Mouse (Mus musculus) cerebellum, adult 2 months (tissue): ENCODE results near the gene Bglap. TPM values are rescaled to one million over a fixed set of nuclear protein-coding genes. Genes with fewer than 3 reads are reported as not detected.
"Not testable (repeated sequence)": the region's sequence is repeated elsewhere in the genome, so short reads cannot be mapped to it uniquely, and the experiment has no call there.

Experiments used
- DNase-seq, 2 experiments: peaks; one replicate each; pipeline ENCODE4 v3.0.0; 2021
- H3K27ac ChIP-seq: fragments of 200-500 bp; 2 replicates; pipeline ENCODE4 v1.5.1; 2012; ENCODE audit warnings: low read length, control low read depth, inconsistent platforms; ENCODE audit not compliant: insufficient read depth
- H3K27me3 ChIP-seq: fragments of 200-500 bp; 2 replicates; pipeline ENCODE4 v1.6.1; 2012; ENCODE audit warnings: inconsistent platforms, mild to moderate bottlenecking, low read length, moderate library complexity; ENCODE audit not compliant: control insufficient read depth, insufficient read depth
- H3K4me1 ChIP-seq: fragments of 200-500 bp; 2 replicates; pipeline ENCODE4 v1.6.1; 2011; ENCODE audit warnings: low read length; ENCODE audit not compliant: control insufficient read depth, insufficient read depth
- H3K4me3 ChIP-seq: fragments of 200-500 bp; replicated peaks from 2 replicates; pipeline ENCODE3; 2011; ENCODE audit warnings: mild to moderate bottlenecking, low read depth, low read length, control low read depth; ENCODE audit not compliant: insufficient read depth
- CTCF ChIP-seq: fragments of 200-500 bp; IDR thresholded peaks from 2 replicates; pipeline ENCODE4 v1.5.1; 2011; ENCODE audit warnings: low read depth, mild to moderate bottlenecking, control low read depth, low read length, moderate library complexity, borderline replicate concordance; ENCODE audit not compliant: insufficient read depth
- POLR2A ChIP-seq: fragments of 200-500 bp; IDR thresholded peaks from 2 replicates; pipeline ENCODE4 v1.6.1; 2011; ENCODE audit warnings: low read length, control low read depth, borderline replicate concordance; ENCODE audit not compliant: insufficient read depth
- WGBS: fragments of 180-500 bp; shearing (Covaris S2); methylation state at CpG from one replicate; pipeline ENCODE4 v1.1.7; 2018; 5-methylcytosine and 5-hydroxymethylcytosine counted together
- polyA plus RNA-seq: library from polyadenylated mRNA; depleted of rRNA; stranded (reverse); fragments of >200 nt; gene quantifications from 2 replicates; pipeline ENCODE4 v1.2.3, GENCODE M21; 2012

The Bglap gene
- polyA plus RNA-seq, 1 experiment: 0.57 TPM

- Histone ChIP-seq H3K4me1 (peaks cover 9% of the 10 kb centered on the region), H3K27ac (no peak overlapping the region), H3K27me3 (no peaks in the 10 kb centered on the region), H3K4me3 (no peak overlapping the region)
- WGBS: 47% methylated on average over 7 of the region's 7 CpGs
- DNase-seq: no peak
- TF ChIP-seq POLR2A (no peak), CTCF (no peak)
These were observed 23.3 kb upstream of the Bglap start for GRCm38 (mm10) chr3:88407529-88407928.

GRCm38 (mm10) chr3:88407090-88407489 is 22.8 kb upstream of the Bglap start:
- H3K4me3 ChIP-seq: no peak overlapping the region
- WGBS: 0% methylated on average over 2 of the region's 2 CpGs
- H3K27ac ChIP-seq: no peak overlapping the region
- H3K27me3 ChIP-seq: no peaks in the 10 kb centered on the region
- peak; percentile 68 to 70 for DNase-seq
- TF ChIP-seq CTCF (peak; percentile 95), POLR2A (no peak)
- peaks cover 9% of the 10 kb centered on the region for H3K4me1 ChIP-seq

- no peak overlapping the region for H3K4me3 ChIP-seq
- TF ChIP-seq CTCF: no peak
- H3K27me3 ChIP-seq: no peaks in the 10 kb centered on the region
- H3K27ac ChIP-seq: no peak overlapping the region
- 93% methylated on average over 10 of the region's 10 CpGs for WGBS
- peaks cover 4% of the 10 kb centered on the region; the same call in 1 of the 2 replicates for H3K4me1 ChIP-seq
- no peak for DNase-seq
These were observed 19.4 kb upstream of the Bglap start for GRCm38 (mm10) chr3:88403522-88404230.

DNA sequence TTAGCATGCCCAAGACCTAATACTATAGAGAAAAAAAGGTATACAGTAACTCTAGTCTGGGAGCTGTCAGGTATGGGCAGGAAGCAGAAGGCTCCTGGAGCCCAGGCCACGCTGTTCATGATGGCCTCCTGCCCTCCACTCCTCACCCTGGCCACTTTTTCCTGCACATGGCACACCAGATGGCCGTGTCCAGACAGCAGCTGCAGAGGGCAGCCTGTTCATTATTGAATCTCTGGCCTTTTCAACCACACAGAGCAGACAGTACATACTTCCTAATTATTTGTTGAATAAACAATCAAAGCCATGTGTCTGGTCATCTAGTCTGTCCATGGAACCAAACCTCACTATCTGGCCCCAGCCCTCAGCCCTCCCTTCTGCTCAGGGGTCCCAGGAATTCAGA is 14.4 kb upstream of the Bglap start:
- 19% methylated on average over 2 of the region's 2 CpGs for WGBS
- DNase-seq: peak; percentile 82 to 89
- H3K4me1 ChIP-seq: peaks cover 21% of the 10 kb centered on the region
- TF ChIP-seq POLR2A (no peak), CTCF (no peak)
- H3K27me3 ChIP-seq: no peaks in the 10 kb centered on the region
- H3K27ac ChIP-seq: no peak overlapping the region
- H3K4me3 ChIP-seq: no peak overlapping the region

DNA sequence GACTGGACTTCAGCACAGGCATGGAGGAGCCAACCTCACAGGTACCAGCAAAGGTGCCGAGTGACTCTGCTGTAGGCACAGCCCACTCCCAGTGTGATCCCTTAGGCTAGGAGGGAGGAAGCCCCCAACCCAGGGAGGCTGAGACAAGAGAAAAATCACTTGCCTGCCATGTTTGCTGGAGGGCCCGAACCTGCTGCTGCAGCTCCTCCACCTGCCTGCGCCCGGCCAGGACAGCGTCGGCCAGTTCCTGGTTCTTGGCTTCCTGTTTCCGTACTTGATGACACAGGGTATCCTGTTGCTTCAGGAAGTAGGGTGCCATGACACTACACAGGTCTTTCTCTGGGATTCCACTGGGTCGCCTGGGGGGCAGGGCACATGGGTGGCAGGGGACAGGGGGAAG is 11.5 kb upstream of the Bglap start:
- Histone ChIP-seq H3K4me3 (no peak overlapping the region), H3K27ac (no peak overlapping the region), H3K27me3 (no peaks in the 10 kb centered on the region), H3K4me1 (peaks cover 22% of the 10 kb centered on the region)
- no peak for DNase-seq
- no peak for TF ChIP-seq POLR2A
- TF ChIP-seq CTCF: no peak
- 90% methylated on average over 8 of the region's 8 CpGs for WGBS

DNA sequence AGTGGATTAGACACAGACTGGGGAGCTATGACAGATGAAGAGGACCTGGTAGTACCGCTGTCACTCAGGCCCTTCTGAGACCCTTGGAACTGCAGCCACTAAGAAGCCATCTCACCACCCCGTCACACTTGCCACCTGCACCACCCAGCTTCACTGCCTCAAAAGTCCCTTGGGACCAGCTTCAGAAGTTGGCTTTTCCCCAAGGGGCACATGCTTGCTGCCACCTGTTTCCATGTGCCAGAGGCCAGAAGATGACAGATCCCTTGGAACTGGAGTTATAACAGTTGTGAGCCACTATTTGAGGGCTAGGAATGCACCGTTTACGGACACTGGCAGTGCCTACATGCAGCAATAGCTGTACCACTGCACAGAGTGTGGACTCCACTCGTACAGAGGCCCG is 11.0 kb upstream of the Bglap start:
- Histone ChIP-seq H3K27ac (no peak overlapping the region), H3K4me3 (no peak overlapping the region), H3K27me3 (no peaks in the 10 kb centered on the region), H3K4me1 (peaks cover 22% of the 10 kb centered on the region)
- DNase-seq: no peak
- 72% methylated on average over 6 of the region's 6 CpGs for WGBS
- TF ChIP-seq POLR2A: no peak
- TF ChIP-seq CTCF: no peak

DNA sequence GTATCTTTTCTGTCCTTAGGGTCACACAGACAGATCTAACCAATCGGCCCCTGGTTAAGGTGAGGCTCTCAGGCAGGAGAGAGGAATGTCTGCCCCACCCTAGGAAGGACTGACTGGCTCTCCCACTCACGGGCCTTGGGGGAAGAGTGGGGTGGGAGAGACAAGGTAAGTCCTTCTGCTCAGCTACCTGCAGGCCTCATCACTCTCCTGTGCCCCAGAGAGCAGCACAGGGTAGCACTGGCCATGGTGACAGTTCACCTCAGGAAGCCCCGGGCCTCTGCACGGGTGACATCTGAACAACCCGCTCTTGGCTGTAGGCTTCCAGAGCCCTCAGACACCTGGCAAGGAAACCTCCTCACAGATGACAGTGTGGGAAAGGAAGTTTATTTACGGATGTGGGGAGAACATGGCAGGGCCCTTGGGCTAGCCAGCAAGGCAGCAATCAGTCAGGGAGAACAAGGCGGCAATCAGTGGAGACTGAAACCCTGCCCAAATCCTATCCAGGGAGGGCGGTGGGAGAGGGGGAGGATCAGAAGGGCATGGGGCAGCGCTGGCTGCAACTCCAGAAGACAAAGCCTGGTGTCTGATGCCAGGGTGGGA is 9.6 kb upstream of the Bglap start:
- TF ChIP-seq POLR2A (no peak), CTCF (no peak)
- H3K27ac ChIP-seq: no peak overlapping the region
- H3K4me3 ChIP-seq: no peak overlapping the region
- peaks cover 20% of the 10 kb centered on the region for H3K4me1 ChIP-seq
- H3K27me3 ChIP-seq: no peaks in the 10 kb centered on the region
- WGBS: 23% methylated on average over 9 of the region's 9 CpGs
- peak in 1 of 2 experiments; percentile 45 for DNase-seq

- H3K27ac ChIP-seq, DNase-seq, H3K4me1 ChIP-seq, H3K4me3 ChIP-seq, H3K27me3 ChIP-seq: not testable (repeated sequence)
- 46% methylated on average over 1 of the region's 7 CpGs for WGBS
These were observed 1.9 kb downstream of the Bglap start for GRCm38 (mm10) chr3:88382383-88382782.

DNA sequence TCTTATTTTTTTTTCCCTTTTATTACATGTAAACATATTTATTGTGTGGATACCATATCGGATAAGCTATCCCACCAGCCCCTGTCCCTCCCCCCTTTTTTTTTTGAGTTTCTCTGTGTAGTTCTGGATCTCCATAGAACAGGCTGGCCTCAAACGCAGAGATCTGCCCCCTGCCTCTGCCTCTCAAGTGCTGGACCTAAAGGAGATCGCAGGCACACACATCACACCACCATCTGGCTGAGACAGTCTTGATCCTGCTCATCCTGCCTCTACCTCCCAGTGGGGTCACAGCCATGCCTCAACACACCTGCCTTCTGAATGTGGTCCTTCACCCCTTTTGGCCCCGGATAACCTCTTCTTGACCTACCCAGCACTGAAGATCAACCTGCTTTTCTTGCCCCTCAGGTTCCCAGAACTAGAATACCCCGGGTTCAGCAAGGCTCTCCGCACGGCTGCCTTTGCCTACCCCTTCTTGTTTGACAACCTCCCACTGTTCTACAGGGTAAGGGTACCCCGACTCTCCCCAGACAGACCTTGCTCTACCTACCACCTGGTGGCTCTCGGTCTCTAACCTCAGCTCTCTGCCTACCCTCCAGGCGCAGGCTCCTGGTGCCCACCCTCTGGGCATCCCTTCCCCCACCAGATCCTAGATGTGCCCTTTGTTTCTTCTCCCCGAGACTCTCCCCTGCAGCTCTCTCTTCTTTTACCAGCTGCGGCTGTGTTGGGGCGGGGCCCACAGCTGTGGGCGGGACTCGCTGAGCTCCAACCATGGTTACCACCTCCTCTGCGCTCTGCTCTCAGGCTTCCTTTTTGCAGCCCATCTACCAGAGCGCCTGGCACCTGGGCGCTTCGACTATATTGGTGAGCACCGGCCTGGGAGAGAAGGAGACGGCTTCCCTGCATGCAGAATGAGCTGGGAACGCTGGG is 2.6 kb downstream of the Bglap start:
- not testable (repeated sequence) for H3K27ac ChIP-seq, DNase-seq, H3K4me3 ChIP-seq, H3K4me1 ChIP-seq, H3K27me3 ChIP-seq
- WGBS: 16% methylated on average over 22 of the region's 22 CpGs

- H3K4me3 ChIP-seq, H3K4me1 ChIP-seq, H3K27me3 ChIP-seq, H3K27ac ChIP-seq, DNase-seq: not testable (repeated sequence)
- WGBS: 76% methylated on average over 5 of the region's 5 CpGs
These were observed 5.7 kb downstream of the Bglap start, which contains the start of gene Bglap2 for GRCm38 (mm10) chr3:88378599-88378998. TSS of gene Bglap2 (minus strand) at chr3:88378699.

- H3K27ac ChIP-seq, DNase-seq, H3K4me3 ChIP-seq, H3K27me3 ChIP-seq, H3K4me1 ChIP-seq: not testable (repeated sequence)
- WGBS: 38% methylated on average over 7 of the region's 7 CpGs
These were observed 7.6 kb downstream of the Bglap start for GRCm38 (mm10) chr3:88376644-88377043.
